ENCODE assay signal across 8 mouse cellular contexts in genomic region chr7:68263346-68264027, GRCm38 (mm10). TPM values are rescaled to one million over a fixed set of nuclear protein-coding genes. Genes with fewer than 3 reads are reported as not detected.
A peak's percentile ranks its signal among the peaks of the same experiment; 100 is the strongest.
DNase-seq lines count a peak whose midpoint lies in the region; ATAC-seq lines count a peak whose summit lies in the region.

No protein-coding gene starts in this region.

- intact Hi-C loops in heart, postnatal 36 days (cut with DNase I) = loop anchor here (2.0 to 5.0 kb wide), 2 partner anchors 39 to 41 kb away; no protein-coding TSS in a partner anchor

- no peaks in the 10 kb centered on the region for H3K27me3 ChIP-seq in heart, embryonic 14.5 days (ENCODE audit: control insufficient read depth, insufficient read depth, low read length)
- 0 out of 2 replicates have a peak, but pooled peaks cover 4% of the 10 kb centered on the region for H3K27me3 ChIP-seq in forebrain, embryonic 14.5 days (replicated peaks; ENCODE audit: control insufficient read depth, insufficient read depth, low read length)
- H3K27me3 ChIP-seq in liver, embryonic 13.5 days = peaks cover 28% of the 10 kb centered on the region

- H3K9ac ChIP-seq in heart, embryonic 14.5 days (ENCODE audit: low read length) = peak overlapping the region; percentile 55
- H3K9ac ChIP-seq in forebrain, embryonic 14.5 days (ENCODE audit: low read length) = no peak overlapping the region
- H3K9ac ChIP-seq in liver, embryonic 13.5 days = no peak overlapping the region

- 0 out of 2 replicates have a peak, but pooled peaks have one; percentile 35 for ATAC-seq in heart, embryonic 14.5 days (ENCODE audit: insufficient number of reproducible peaks, insufficient read depth, low FRiP score, low read depth)
- ATAC-seq in forebrain, embryonic 14.5 days = peak; percentile 5; the same call in 1 of the 2 replicates
- no peak for ATAC-seq in liver, embryonic 13.5 days (ENCODE audit: low read depth)
- no peak for ATAC-seq in megakaryocyte, adult 5-6 weeks (ENCODE audit: poor library complexity, severe bottlenecking)

- 0 out of 2 replicates have a peak, but pooled peaks cover 6% of the 10 kb centered on the region for H3K9me3 ChIP-seq in heart, embryonic 14.5 days (ENCODE audit: control insufficient read depth, low read length)
- no peaks in the 10 kb centered on the region for H3K9me3 ChIP-seq in forebrain, embryonic 14.5 days (replicated peaks; ENCODE audit: control insufficient read depth, low read length)
- no peaks in the 10 kb centered on the region for H3K9me3 ChIP-seq in liver, embryonic 13.5 days (replicated peaks)

- WGBS in heart, embryonic 14.5 days = 48% methylated on average over 8 of the region's 8 CpGs
- WGBS in forebrain, embryonic 14.5 days = 57% methylated on average over 8 of the region's 8 CpGs
- WGBS in liver, embryonic 13.5 days (ENCODE audit: insufficient replicate concordance) = 62% methylated on average over 8 of the region's 8 CpGs

- H3K36me3 ChIP-seq in heart, embryonic 14.5 days (ENCODE audit: control insufficient read depth, insufficient read depth, low read length) = no peaks in the 10 kb centered on the region
- no peaks in the 10 kb centered on the region for H3K36me3 ChIP-seq in forebrain, embryonic 14.5 days (ENCODE audit: control insufficient read depth, insufficient read depth, low read length)
- no peaks in the 10 kb centered on the region for H3K36me3 ChIP-seq in liver, embryonic 13.5 days

- no peak for DNase-seq in heart, postnatal 36 days
- peak; percentile 26 for DNase-seq in CD4-positive helper T cell, adult 2 months (ENCODE audit: low read depth, low spot score)
- no peak for DNase-seq in forebrain, embryonic 14.5 days (ENCODE audit: low spot score)
- no peak for DNase-seq in liver, embryonic 13.5 days
- no peak for DNase-seq in embryo, embryonic 11 days
- no peak for DNase-seq in frontal cortex, postnatal 25 days (ENCODE audit: low spot score in 2 of 2)

- peak overlapping the region; percentile 41 to 45 for H3K4me3 ChIP-seq in heart, embryonic 14.5 days (ENCODE audit: control insufficient read depth in 1 of 2, insufficient read depth in 1 of 2, low read depth in 1 of 2, low read length in 2 of 2)
- peak overlapping the region; percentile 17; the same call in 1 of the 2 replicates for H3K4me3 ChIP-seq in forebrain, embryonic 14.5 days (ENCODE audit: low read depth, low read length)
- no peak overlapping the region for H3K4me3 ChIP-seq in liver, embryonic 13.5 days (replicated peaks)

- H3K4me2 ChIP-seq in heart, embryonic 14.5 days (ENCODE audit: low read length) = peak overlapping the region; percentile 67
- peak overlapping the region; percentile 56 for H3K4me2 ChIP-seq in forebrain, embryonic 14.5 days (ENCODE audit: low read length)
- peak overlapping the region; percentile 55 for H3K4me2 ChIP-seq in liver, embryonic 13.5 days

- peaks cover 18 to 26% of the 10 kb centered on the region in 2 experiments for H3K4me1 ChIP-seq in heart, embryonic 14.5 days (ENCODE audit: control insufficient read depth in 2 of 2, insufficient read depth in 2 of 2, low read length in 2 of 2)
- H3K4me1 ChIP-seq in forebrain, embryonic 14.5 days (ENCODE audit: control insufficient read depth, insufficient read depth, low read length) = peaks cover 12% of the 10 kb centered on the region
- H3K4me1 ChIP-seq in liver, embryonic 13.5 days (replicated peaks) = no peaks in the 10 kb centered on the region

- H3K27ac ChIP-seq in heart, embryonic 14.5 days (replicated peaks in 1 of 2; ENCODE audit: control insufficient read depth in 1 of 2, insufficient read depth in 1 of 2, low read depth in 2 of 2, low read length in 2 of 2) = peak overlapping the region in 1 of 2 experiments; percentile 20; a peak in 1 of 4 replicates
- no peak overlapping the region for H3K27ac ChIP-seq in forebrain, embryonic 14.5 days (ENCODE audit: low read depth, low read length)
- H3K27ac ChIP-seq in liver, embryonic 13.5 days = no peak overlapping the region

RNA-seq across cellular contexts. Expression of gene Pgpep1l, which starts 0.5 kb away (rescaled TPM):
- 0.42 TPM in 2 replicates for polyA plus RNA-seq in heart, embryonic 14.5 days (2014; fragmentation: Nextera tagmentation; extraction: Ambion mirVana)
- total RNA-seq in heart, postnatal 36 days (2021) = under 1 TPM in 1 of 2 experiments, not detected in 1; 0.33 TPM
- not detected in 2 replicates for polyA plus RNA-seq in forebrain, embryonic 14.5 days (2014; fragmentation: Nextera tagmentation; extraction: Ambion mirVana)
- not detected in 2 replicates for polyA plus RNA-seq in liver, embryonic 13.5 days (2015; fragmentation: Nextera tagmentation; extraction: Ambion mirVana)
- not detected in 2 replicates for total RNA-seq in megakaryocyte, adult 5-6 weeks (2015)
- not detected in 2 replicates for total RNA-seq in megakaryocyte, adult 5-6 weeks (2017)

RNA-seq across cellular contexts. Expression of gene Fam169b, which starts 10.2 kb away (rescaled TPM):
- polyA plus RNA-seq in heart, embryonic 14.5 days (2014; fragmentation: Nextera tagmentation; extraction: Ambion mirVana) = 0.05 and 0.57 TPM in 2 replicates
- under 1 TPM in 1 of 2 experiments, not detected in 1; 0.14 TPM for total RNA-seq in heart, postnatal 36 days (2021)
- polyA plus RNA-seq in forebrain, embryonic 14.5 days (2014; fragmentation: Nextera tagmentation; extraction: Ambion mirVana) = 0.10 and 0.11 TPM in 2 replicates
- polyA plus RNA-seq in liver, embryonic 13.5 days (2015; fragmentation: Nextera tagmentation; extraction: Ambion mirVana) = 0.14 and 0.32 TPM in 2 replicates
- 0.18 and 0.98 TPM in 2 replicates for total RNA-seq in megakaryocyte, adult 5-6 weeks (2015)
- 0.04 and 0.61 TPM in 2 replicates for total RNA-seq in megakaryocyte, adult 5-6 weeks (2017)

Comparison
In these comparisons a context has a peak if more than half of its experiments do, and no peak if none do; other contexts are left out.
1. ATAC-seq: peak in heart, embryonic 14.5 days (single experiment) and forebrain, embryonic 14.5 days (single experiment); none in liver, embryonic 13.5 days (single experiment) and megakaryocyte, adult 5-6 weeks (single experiment).
2. Peak in every context shown above with its lines, with median percentiles within 50 percentile points of each other: H3K4me2 ChIP-seq.